Mouse (Mus musculus): ENCODE measurements around the gene Mt4. TPM values are rescaled to one million over a fixed set of nuclear protein-coding genes. Genes with fewer than 3 reads are reported as not detected.

Gene Mt4
- polyA plus RNA-seq, 1 experiment from 2014 or later = not detected

DNA sequence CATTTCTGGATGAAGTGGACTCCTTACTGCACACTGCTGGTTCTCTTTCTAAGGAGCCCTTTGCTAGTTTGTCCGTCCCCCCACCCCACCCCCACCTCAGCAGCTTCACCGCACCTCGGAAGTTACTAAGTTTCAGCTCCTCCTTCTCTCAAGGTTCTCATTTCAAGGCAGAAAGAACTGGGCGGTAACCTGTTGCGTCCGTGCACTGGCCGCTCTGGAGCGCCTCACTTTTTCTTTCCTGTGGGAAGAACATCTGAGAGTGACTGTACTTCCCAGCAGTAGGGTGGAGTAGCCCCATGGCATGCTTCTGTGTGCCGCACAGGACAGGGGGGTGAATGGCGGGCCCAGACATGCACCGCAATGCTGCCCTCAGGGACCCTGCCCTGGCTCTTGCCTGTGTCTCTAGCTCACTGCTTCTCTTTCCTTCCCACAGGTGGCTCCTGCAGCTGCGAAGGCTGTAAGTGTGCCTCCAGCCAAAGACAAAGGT is 47.4 kb downstream of the Mt4 start:
- Histone ChIP-seq H3K27me3 (replicated peaks) (peaks cover 46% of the 10 kb centered on the region), H3K36me3 (peaks cover 15% of the 10 kb centered on the region), H3K4me1 (peaks cover 84% of the 10 kb centered on the region), H3K27ac (peak overlapping the region; percentile 96), H3K9ac (peak overlapping the region; percentile 70), H3K4me2 (peak overlapping the region; percentile 90), H3K4me3 (peak overlapping the region; percentile 55; the same call in 1 of the 2 replicates), H3K9me3 (replicated peaks) (no peaks in the 10 kb centered on the region)
- ATAC-seq = no peak
- WGBS (ENCODE audit: insufficient replicate concordance) = 33% methylated on average over 12 of the region's 12 CpGs

DNA sequence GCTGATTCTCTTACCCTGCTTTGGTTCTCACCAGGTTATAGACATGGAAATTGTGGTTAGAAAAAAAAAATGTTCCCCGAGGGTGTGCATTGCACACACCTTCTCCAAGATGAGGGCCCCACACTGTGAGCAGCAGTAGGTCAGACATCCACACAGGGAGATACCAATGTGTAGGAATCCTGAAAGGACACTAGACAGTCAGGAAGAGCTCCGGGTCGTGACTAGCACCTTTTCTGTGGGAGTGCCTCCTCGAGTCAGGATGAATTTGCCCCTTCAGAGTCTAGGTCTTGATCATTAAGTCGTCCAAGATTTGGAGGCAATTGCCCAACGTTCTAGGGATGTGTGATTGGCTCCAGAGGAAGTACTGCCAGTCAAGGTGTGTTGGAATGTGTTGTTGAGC is 48.8 kb downstream of the Mt4 start:
- Histone ChIP-seq H3K36me3 (peaks cover 3% of the 10 kb centered on the region), H3K9me3 (replicated peaks) (no peaks in the 10 kb centered on the region), H3K4me1 (peaks cover 89% of the 10 kb centered on the region), H3K9ac (peak overlapping the region; percentile 68), H3K4me2 (peak overlapping the region; percentile 73), H3K4me3 (peak overlapping the region; percentile 39), H3K27ac (peak overlapping the region; percentile 90), H3K27me3 (replicated peaks) (peaks cover 46% of the 10 kb centered on the region)
- 42% methylated on average over 6 of the region's 6 CpGs for WGBS (ENCODE audit: insufficient replicate concordance)
- ATAC-seq = no peak

DNA sequence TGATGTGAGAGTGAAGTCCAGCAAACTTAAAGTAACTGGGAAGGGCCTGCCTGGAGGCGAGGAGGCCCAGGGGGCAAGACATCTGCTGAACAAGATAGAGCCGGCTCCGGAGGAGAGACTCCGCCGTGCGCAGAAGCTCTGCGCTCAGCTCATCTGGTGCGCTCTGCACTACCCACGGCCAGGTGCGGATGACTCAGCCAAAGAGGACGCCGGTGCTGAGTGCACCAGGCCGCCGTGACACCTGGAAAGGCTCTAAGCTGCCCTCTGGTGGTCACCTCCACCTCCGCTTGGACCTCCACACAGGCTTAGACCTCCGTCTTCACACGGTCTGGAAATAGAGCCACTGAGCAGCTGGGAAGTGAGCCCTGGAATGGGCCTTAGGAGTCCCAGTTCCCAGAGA is 49.5 kb downstream of the Mt4 start:
- Histone ChIP-seq H3K4me3 (peak overlapping the region; percentile 39), H3K27ac (peak overlapping the region; percentile 90), H3K9ac (peak overlapping the region; percentile 68), H3K4me1 (peaks cover 91% of the 10 kb centered on the region), H3K27me3 (replicated peaks) (peaks cover 46% of the 10 kb centered on the region), H3K36me3 (no peaks in the 10 kb centered on the region), H3K9me3 (replicated peaks) (no peaks in the 10 kb centered on the region), H3K4me2 (peak overlapping the region; percentile 73)
- ATAC-seq = peak; percentile 83
- WGBS (ENCODE audit: insufficient replicate concordance) = 3% methylated on average over 17 of the region's 17 CpGs

GRCm38 (mm10) chr8:94187290-94188002 is 50.4 kb downstream of the Mt4 start:
- Histone ChIP-seq H3K27ac (peak overlapping the region; percentile 90), H3K36me3 (no peaks in the 10 kb centered on the region), H3K4me2 (peak overlapping the region; percentile 73), H3K4me3 (peak overlapping the region; percentile 39), H3K9ac (peak overlapping the region; percentile 68), H3K4me1 (peaks cover 84% of the 10 kb centered on the region), H3K9me3 (replicated peaks) (no peaks in the 10 kb centered on the region), H3K27me3 (replicated peaks) (peaks cover 46% of the 10 kb centered on the region)
- WGBS (ENCODE audit: insufficient replicate concordance) = 40% methylated on average over 21 of the region's 21 CpGs
- ATAC-seq = no peak

Other genes with a start within 250 kb of the Mt4 start
- 78.1 and 79.9 TPM in 2 replicates for gene Amfr, start 124.4 kb upstream of the Mt4 start, polyA plus RNA-seq (2016; fragmentation: Nextera tagmentation; extraction: Ambion mirVana)
- gene Nudt21, start 100.2 kb upstream of the Mt4 start, polyA plus RNA-seq (2016; fragmentation: Nextera tagmentation; extraction: Ambion mirVana) = 100 and 102 TPM in 2 replicates
- gene Ogfod1, start 100.0 kb upstream of the Mt4 start, polyA plus RNA-seq (2016; fragmentation: Nextera tagmentation; extraction: Ambion mirVana) = 7.2 and 8.2 TPM in 2 replicates
- gene Bbs2, start 38.3 kb upstream of the Mt4 start, polyA plus RNA-seq (2016; fragmentation: Nextera tagmentation; extraction: Ambion mirVana) = 5.5 and 6.3 TPM in 2 replicates
- gene Mt3, start 15.4 kb downstream of the Mt4 start, polyA plus RNA-seq (2016; fragmentation: Nextera tagmentation; extraction: Ambion mirVana) = 0.42 and 0.45 TPM in 2 replicates
- gene Mt2, start 35.5 kb downstream of the Mt4 start, polyA plus RNA-seq (2016; fragmentation: Nextera tagmentation; extraction: Ambion mirVana) = 1,025 and 1,037 TPM in 2 replicates
- gene Mt1, start 41.9 kb downstream of the Mt4 start, polyA plus RNA-seq (2016; fragmentation: Nextera tagmentation; extraction: Ambion mirVana) = 3,299 and 3,537 TPM in 2 replicates
- 74.6 and 77.0 TPM in 2 replicates for gene Nup93, start 77.4 kb downstream of the Mt4 start, polyA plus RNA-seq (2016; fragmentation: Nextera tagmentation; extraction: Ambion mirVana)
- gene Slc12a3, start 192.0 kb downstream of the Mt4 start, polyA plus RNA-seq (2016; fragmentation: Nextera tagmentation; extraction: Ambion mirVana) = not detected in 2 replicates
- 76.5 and 84.4 TPM in 2 replicates for gene Herpud1, start 249.2 kb downstream of the Mt4 start, polyA plus RNA-seq (2016; fragmentation: Nextera tagmentation; extraction: Ambion mirVana)

Measured in liver, embryonic 12.5 days (tissue).